Mouse (Mus musculus): ENCODE data around the gene Nabp2.

GRCm38 (mm10) chr10:128400338-128400737 lies 11.0 kb downstream of the Nabp2 start:
- TF ChIP-seq CTCF (IDR thresholded peaks at IDR 0.05; ENCODE audit: low read depth) (no peak), EP300 (IDR thresholded peaks at IDR 0.05; ENCODE audit: low read depth) (no peak)

Data from liver, postnatal 0 days (tissue).